Mouse (Mus musculus): ENCODE results near the gene Atf6b. TPM values are rescaled to one million over a fixed set of nuclear protein-coding genes. Genes with fewer than 3 reads are reported as not detected.

Atf6b gene
- polyA plus RNA-seq, 1 experiment from 2014 or later = 106 TPM

GRCm38 (mm10) chr17:34673139-34673538, 26.2 kb downstream of the Atf6b start:
- no peak overlapping the region for H3K4me2 ChIP-seq
- peaks cover 17% of the 10 kb centered on the region for H3K4me1 ChIP-seq
- no peak overlapping the region for H3K4me3 ChIP-seq
- no peak overlapping the region for H3K27ac ChIP-seq
- no peaks in the 10 kb centered on the region for H3K36me3 ChIP-seq
- H3K27me3 ChIP-seq = peaks cover 94% of the 10 kb centered on the region
- no peaks in the 10 kb centered on the region for H3K9me3 ChIP-seq
- H3K9ac ChIP-seq = no peak overlapping the region
- 79% methylated on average over 7 of the region's 7 CpGs for WGBS
- ATAC-seq (ENCODE audit: insufficient number of reproducible peaks, insufficient read depth, low FRiP score, low TSS enrichment, low read depth) = no peak

- peaks cover 100% of the 10 kb centered on the region for H3K27me3 ChIP-seq
- H3K27ac ChIP-seq = no peak overlapping the region
- WGBS = 63% methylated on average over 11 of the region's 11 CpGs
- H3K4me1 ChIP-seq = peaks cover 17% of the 10 kb centered on the region
- H3K4me2 ChIP-seq = no peak overlapping the region
- ATAC-seq (ENCODE audit: insufficient number of reproducible peaks, insufficient read depth, low FRiP score, low TSS enrichment, low read depth) = no peak
- no peak overlapping the region for H3K9ac ChIP-seq
- H3K4me3 ChIP-seq = no peak overlapping the region
- H3K9me3 ChIP-seq = no peaks in the 10 kb centered on the region
- no peaks in the 10 kb centered on the region for H3K36me3 ChIP-seq
Observed at GRCm38 (mm10) chr17:34674524-34675204, 27.7 kb downstream of the Atf6b start.

GRCm38 (mm10) chr17:34675205-34676092, 28.5 kb downstream of the Atf6b start:
- ATAC-seq (ENCODE audit: insufficient number of reproducible peaks, insufficient read depth, low FRiP score, low TSS enrichment, low read depth) = no peak; the same call in 1 of the 2 replicates
- no peak overlapping the region for H3K4me2 ChIP-seq
- H3K4me3 ChIP-seq = no peak overlapping the region
- no peak overlapping the region for H3K9ac ChIP-seq
- H3K9me3 ChIP-seq = no peaks in the 10 kb centered on the region
- peaks cover 100% of the 10 kb centered on the region for H3K27me3 ChIP-seq
- H3K36me3 ChIP-seq = no peaks in the 10 kb centered on the region
- peaks cover 24% of the 10 kb centered on the region for H3K4me1 ChIP-seq
- 70% methylated on average over 13 of the region's 13 CpGs for WGBS
- no peak overlapping the region for H3K27ac ChIP-seq

- Histone ChIP-seq H3K4me1 (peaks cover 26% of the 10 kb centered on the region), H3K9me3 (no peaks in the 10 kb centered on the region), H3K27me3 (peaks cover 95% of the 10 kb centered on the region), H3K4me3 (no peak overlapping the region), H3K36me3 (no peaks in the 10 kb centered on the region), H3K27ac (no peak overlapping the region), H3K9ac (no peak overlapping the region), H3K4me2 (no peak overlapping the region)
- WGBS = 80% methylated on average over 6 of the region's 6 CpGs
- ATAC-seq (ENCODE audit: insufficient number of reproducible peaks, insufficient read depth, low FRiP score, low TSS enrichment, low read depth) = no peak
Observed at GRCm38 (mm10) chr17:34676093-34676460, 29.1 kb downstream of the Atf6b start.

- Histone ChIP-seq H3K9me3 (no peaks in the 10 kb centered on the region), H3K36me3 (no peaks in the 10 kb centered on the region), H3K4me3 (no peak overlapping the region), H3K4me1 (peaks cover 26% of the 10 kb centered on the region), H3K27me3 (peaks cover 89% of the 10 kb centered on the region), H3K9ac (no peak overlapping the region), H3K4me2 (no peak overlapping the region), H3K27ac (no peak overlapping the region)
- no peak for ATAC-seq (ENCODE audit: insufficient number of reproducible peaks, insufficient read depth, low FRiP score, low TSS enrichment, low read depth)
- 69% methylated on average over 12 of the region's 12 CpGs for WGBS
Observed at GRCm38 (mm10) chr17:34676671-34677070, 29.7 kb downstream of the Atf6b start.

- H3K27me3 ChIP-seq = peaks cover 61% of the 10 kb centered on the region
- WGBS = 81% methylated on average over 26 of the region's 26 CpGs
- H3K4me3 ChIP-seq = no peak overlapping the region
- peaks cover 34% of the 10 kb centered on the region for H3K4me1 ChIP-seq
- no peaks in the 10 kb centered on the region for H3K9me3 ChIP-seq
- ATAC-seq (ENCODE audit: insufficient number of reproducible peaks, insufficient read depth, low FRiP score, low TSS enrichment, low read depth) = no peak
- H3K27ac ChIP-seq = no peak overlapping the region
- no peak overlapping the region for H3K9ac ChIP-seq
- no peaks in the 10 kb centered on the region for H3K36me3 ChIP-seq
- no peak overlapping the region for H3K4me2 ChIP-seq
Observed at GRCm38 (mm10) chr17:34680191-34680590, 33.2 kb downstream of the Atf6b start.

- Histone ChIP-seq H3K27me3 (peaks cover 57% of the 10 kb centered on the region), H3K36me3 (no peaks in the 10 kb centered on the region), H3K4me2 (no peak overlapping the region), H3K4me1 (peaks cover 37% of the 10 kb centered on the region), H3K27ac (no peak overlapping the region), H3K9me3 (no peaks in the 10 kb centered on the region), H3K4me3 (no peak overlapping the region), H3K9ac (no peak overlapping the region)
- WGBS = 76% methylated on average over 4 of the region's 4 CpGs
- ATAC-seq (ENCODE audit: insufficient number of reproducible peaks, insufficient read depth, low FRiP score, low TSS enrichment, low read depth) = no peak
Observed at GRCm38 (mm10) chr17:34680621-34681020, 33.7 kb downstream of the Atf6b start.

- ATAC-seq (ENCODE audit: insufficient number of reproducible peaks, insufficient read depth, low FRiP score, low TSS enrichment, low read depth) = no peak
- WGBS = 57% methylated on average over 17 of the region's 17 CpGs
- H3K4me2 ChIP-seq = no peak overlapping the region
Observed at GRCm38 (mm10) chr17:34681132-34681571, 34.2 kb downstream of the Atf6b start.

GRCm38 (mm10) chr17:34681881-34682536, 35.1 kb downstream of the Atf6b start:
- Histone ChIP-seq H3K4me2 (no peak overlapping the region), H3K27me3 (peaks cover 43% of the 10 kb centered on the region), H3K27ac (no peak overlapping the region), H3K4me1 (peaks cover 40% of the 10 kb centered on the region), H3K4me3 (no peak overlapping the region), H3K36me3 (no peaks in the 10 kb centered on the region), H3K9ac (no peak overlapping the region), H3K9me3 (no peaks in the 10 kb centered on the region)
- no peak for ATAC-seq (ENCODE audit: insufficient number of reproducible peaks, insufficient read depth, low FRiP score, low TSS enrichment, low read depth)
- 68% methylated on average over 11 of the region's 11 CpGs for WGBS

More at GRCm38 (mm10) chr17:34681132-34681571, 34.2 kb downstream of the Atf6b start:
- Histone ChIP-seq H3K36me3 (no peaks in the 10 kb centered on the region), H3K27me3 (peaks cover 51% of the 10 kb centered on the region), H3K9me3 (no peaks in the 10 kb centered on the region), H3K4me1 (peaks cover 40% of the 10 kb centered on the region), H3K9ac (0 out of 2 replicates have a peak overlapping the region, but pooled peaks have one; percentile 40), H3K4me3 (no peak overlapping the region), H3K27ac (no peak overlapping the region)

GRCm38 (mm10) chr17:34683179-34683578, 36.2 kb downstream of the Atf6b start:
- 72% methylated on average over 8 of the region's 8 CpGs for WGBS
- H3K4me2 ChIP-seq = no peak overlapping the region
- H3K4me1 ChIP-seq = peaks cover 40% of the 10 kb centered on the region
- H3K27ac ChIP-seq = no peak overlapping the region
- H3K4me3 ChIP-seq = no peak overlapping the region
- ATAC-seq (ENCODE audit: insufficient number of reproducible peaks, insufficient read depth, low FRiP score, low TSS enrichment, low read depth) = no peak
- no peaks in the 10 kb centered on the region for H3K9me3 ChIP-seq
- no peaks in the 10 kb centered on the region for H3K36me3 ChIP-seq
- no peak overlapping the region for H3K9ac ChIP-seq
- H3K27me3 ChIP-seq = peaks cover 31% of the 10 kb centered on the region

GRCm38 (mm10) chr17:34683686-34684220, 36.8 kb downstream of the Atf6b start:
- WGBS = 67% methylated on average over 10 of the region's 10 CpGs
- Histone ChIP-seq H3K27ac (no peak overlapping the region), H3K4me1 (peaks cover 40% of the 10 kb centered on the region), H3K27me3 (peaks cover 25% of the 10 kb centered on the region), H3K4me3 (no peak overlapping the region), H3K9ac (no peak overlapping the region), H3K9me3 (no peaks in the 10 kb centered on the region), H3K36me3 (no peaks in the 10 kb centered on the region), H3K4me2 (no peak overlapping the region)
- no peak for ATAC-seq (ENCODE audit: insufficient number of reproducible peaks, insufficient read depth, low FRiP score, low TSS enrichment, low read depth)

All from embryonic facial prominence, embryonic 13.5 days (tissue).